Mouse (Mus musculus) adrenal gland, adult (tissue): ENCODE measurements at regions not wholly inside any gene's neighbourhood (a gene's known extent, or its start where the extent isn't known, plus 50 kb on each side); places are given as distances from the start of the nearest gene placed in this dataset.
A peak's percentile ranks its signal among the peaks of the same experiment; 100 is the strongest.

Experiments
- DNase-seq, 2 experiments: peaks; one replicate each; pipeline ENCODE4 v3.0.0; 2022 to 2023; ENCODE audit warnings: low spot score in 1 of 2; ENCODE audit not compliant: inconsistent age in 2 of 2

- DNase-seq: no peak
Observed at GRCm38 (mm10) chr11:90088473-90088872, 58.3 kb downstream of the Tmem100 start.

DNA sequence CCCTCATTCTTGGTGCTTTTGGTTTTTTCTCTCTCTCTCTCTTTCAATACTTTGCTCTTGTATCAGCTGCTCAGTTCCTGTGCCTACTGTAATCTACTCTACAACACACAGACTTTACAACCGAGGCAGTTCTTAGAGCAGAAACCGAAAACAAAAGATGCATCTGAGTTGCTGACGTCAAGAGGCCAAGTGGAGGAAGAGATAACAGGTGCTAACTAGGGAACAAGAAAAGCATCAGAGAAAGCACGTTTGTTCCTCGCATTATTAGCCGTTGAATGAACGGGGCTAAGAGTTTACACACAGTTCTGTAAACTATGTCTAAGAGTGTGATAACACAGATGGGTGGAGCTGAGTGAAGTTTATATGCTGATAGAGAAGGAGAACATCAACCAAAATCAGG, 63.9 kb downstream of the Tmem100 start:
- DNase-seq: no peak

GRCm38 (mm10) chr11:90094700-90095355, 64.7 kb downstream of the Tmem100 start:
- DNase-seq: no peak

GRCm38 (mm10) chr11:90098471-90098870, 68.3 kb downstream of the Tmem100 start:
- DNase-seq: no peak

DNA sequence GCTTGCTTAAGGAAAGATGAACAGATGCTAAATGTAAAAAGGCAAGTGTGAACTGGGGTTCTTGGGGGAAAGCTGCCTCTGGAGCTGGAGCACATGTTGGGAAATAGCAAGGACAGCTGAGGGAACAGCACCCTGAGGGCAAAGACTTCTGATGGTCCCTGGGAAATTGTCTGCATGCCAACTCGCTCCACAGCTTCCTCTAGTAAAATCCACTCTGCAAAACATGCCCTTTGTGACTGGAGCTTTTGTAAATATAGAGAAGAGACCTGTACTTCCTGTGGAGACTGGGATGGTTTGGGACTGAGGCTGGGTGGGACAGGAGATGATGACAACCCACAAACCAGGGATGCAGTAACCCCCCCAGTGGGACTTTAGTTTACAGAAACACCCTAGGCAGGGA, 69.0 kb downstream of the Tmem100 start:
- no peak for DNase-seq

- DNase-seq: no peak
Observed at GRCm38 (mm10) chr11:90100161-90100560, 70.0 kb downstream of the Tmem100 start.

- peak in 1 of 2 experiments; percentile 7 for DNase-seq
Observed at GRCm38 (mm10) chr11:90101284-90101683, 71.1 kb downstream of the Tmem100 start.

GRCm38 (mm10) chr11:90106063-90106798, 76.1 kb downstream of the Tmem100 start:
- no peak for DNase-seq

DNA sequence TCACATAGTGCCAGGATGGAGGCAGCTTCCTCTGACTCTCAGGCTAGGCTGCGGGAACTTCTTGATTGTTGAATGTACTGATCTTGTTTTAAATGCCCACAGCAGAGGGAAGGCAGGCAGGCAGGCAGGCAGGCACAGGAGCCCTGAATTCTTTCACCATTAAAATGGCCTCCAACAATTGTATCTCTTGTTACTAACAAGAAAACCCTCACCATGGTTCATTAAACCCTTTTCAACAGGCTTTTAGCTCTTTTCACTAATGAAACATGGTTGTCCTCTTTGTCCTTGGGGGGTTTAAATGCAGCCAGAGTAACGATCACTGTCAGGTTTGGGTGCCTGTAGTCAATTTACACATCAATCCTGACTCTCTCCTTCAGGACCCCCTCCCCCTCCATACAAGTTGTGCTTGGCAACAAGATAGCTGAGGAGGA, 77.8 kb upstream of the Gm45716 start:
- no peak for DNase-seq

- DNase-seq: no peak
Observed at GRCm38 (mm10) chr11:90110170-90110569, 77.3 kb upstream of the Gm45716 start.

DNA sequence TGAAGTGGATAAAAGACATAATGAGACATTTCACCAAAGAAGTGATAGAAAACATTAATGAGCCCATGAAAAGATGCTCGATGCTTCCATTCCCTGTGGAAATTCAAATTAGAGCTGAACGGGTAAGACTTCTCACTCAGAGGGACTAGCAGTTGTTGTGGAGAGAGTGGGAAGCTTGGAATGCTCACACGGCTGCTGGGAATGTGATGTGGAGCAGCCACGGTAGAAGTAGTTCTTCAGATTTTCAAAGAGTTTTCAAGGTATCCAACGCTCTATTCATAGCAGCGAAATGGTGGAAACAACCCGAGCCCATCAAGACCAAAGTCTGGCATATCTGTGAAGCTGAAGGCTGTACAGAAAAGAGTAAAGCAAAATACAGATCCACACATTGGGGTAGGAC, 75.3 kb upstream of the Gm45716 start:
- no peak for DNase-seq

GRCm38 (mm10) chr11:90116676-90117663, 70.5 kb upstream of the Gm45716 start:
- no peak for DNase-seq

GRCm38 (mm10) chr11:90117664-90118295, 69.7 kb upstream of the Gm45716 start:
- DNase-seq: no peak

DNA sequence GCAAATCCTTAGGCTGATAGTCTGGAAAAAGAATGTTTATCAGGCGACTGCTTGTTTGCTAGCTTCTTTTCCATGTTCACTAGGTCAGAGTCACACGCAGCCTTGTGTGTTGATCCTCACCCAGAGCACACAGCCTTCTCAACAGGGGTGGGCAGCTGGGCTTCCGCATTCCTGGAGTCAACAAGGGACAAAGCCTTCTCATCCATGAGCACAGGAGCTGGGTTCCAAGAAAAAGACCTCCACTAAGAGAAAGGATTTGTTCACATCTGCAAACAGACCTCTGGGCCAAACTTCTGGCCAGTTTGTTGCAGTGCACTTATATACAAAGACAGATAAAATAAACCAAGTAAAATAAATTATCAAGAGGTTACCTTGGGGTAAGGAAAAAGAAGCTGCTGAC, 65.6 kb upstream of the Gm45716 start:
- no peak for DNase-seq

- no peak for DNase-seq
Observed at GRCm38 (mm10) chr11:90122709-90123108, 64.8 kb upstream of the Gm45716 start.

- DNase-seq: no peak
Observed at GRCm38 (mm10) chr11:90123851-90124250, 63.6 kb upstream of the Gm45716 start.

DNA sequence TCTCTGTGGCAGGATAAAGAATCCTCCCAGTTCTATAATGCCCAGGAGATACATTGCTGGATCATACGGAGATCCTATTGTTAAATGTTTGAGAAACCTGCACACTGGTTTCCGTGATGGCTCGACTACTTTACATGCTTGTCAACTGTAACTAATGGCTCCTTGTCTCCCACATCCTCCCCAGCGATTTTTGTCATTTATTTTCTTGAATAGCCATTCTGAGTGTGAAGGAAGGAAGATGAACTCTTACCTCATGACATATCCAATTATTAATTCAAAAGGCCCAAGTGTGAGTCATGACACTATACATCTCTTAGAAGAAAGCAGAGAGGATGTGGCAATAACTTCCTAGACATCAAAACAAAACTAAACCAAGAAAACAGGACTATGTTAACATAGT, 61.2 kb upstream of the Gm45716 start:
- DNase-seq: no peak

DNA sequence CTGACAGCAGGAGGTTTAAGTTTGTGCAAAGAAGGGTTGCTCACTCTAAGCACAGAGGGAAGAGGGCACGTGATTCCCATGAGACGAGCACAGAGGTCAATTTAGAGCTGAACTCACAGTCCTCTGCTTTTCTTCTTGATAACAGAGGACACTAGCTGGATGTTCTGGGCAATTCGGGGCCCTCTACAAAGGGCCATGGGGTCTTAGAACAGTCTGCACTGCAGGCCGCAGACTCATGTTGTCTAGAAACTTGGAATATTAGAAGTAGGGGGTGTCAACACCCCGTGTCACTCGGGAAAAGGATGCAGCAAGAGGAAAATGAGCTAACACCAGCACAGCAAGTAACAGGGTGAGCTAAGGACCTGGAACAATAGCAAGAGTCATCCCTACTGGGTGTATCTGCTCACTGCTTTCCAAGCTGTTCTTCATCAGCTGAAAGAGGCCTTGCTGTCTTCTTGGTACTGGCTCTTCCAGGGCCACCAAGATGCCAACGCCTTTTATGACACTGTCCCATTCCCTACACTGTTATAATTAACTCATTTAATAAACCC, 58.5 kb upstream of the Gm45716 start:
- DNase-seq: peak in 1 of 2 experiments; percentile 12

GRCm38 (mm10) chr11:90129793-90130624, 57.5 kb upstream of the Gm45716 start:
- DNase-seq: peak; percentile 30 to 70

DNA sequence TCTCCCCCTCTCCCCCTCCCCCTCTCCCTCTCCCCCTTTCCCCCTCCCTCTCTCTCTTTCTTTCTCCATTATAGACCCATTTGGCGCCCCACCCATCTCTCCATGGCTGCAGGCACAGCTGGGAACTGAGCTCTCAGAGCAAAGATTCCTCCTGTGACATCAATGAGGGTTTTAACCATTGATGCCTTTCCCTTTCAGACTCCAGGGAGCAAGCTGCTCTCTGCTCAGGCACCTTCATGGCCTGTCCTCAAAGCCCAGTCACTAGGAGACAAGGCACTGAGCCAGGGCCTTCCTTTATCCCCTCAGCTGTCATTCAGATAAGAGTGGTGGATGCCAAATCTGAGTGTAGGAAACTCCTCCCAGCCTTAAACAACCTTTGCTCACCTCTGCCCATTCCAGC, 56.8 kb upstream of the Gm45716 start:
- peak in 1 of 2 experiments; percentile 45 for DNase-seq
